Comparison of ENCODE assay signal across 11 mouse cellular contexts in genomic region chr12:104923948-104924388, GRCm38 (mm10). TPM values are rescaled to one million over a fixed set of nuclear protein-coding genes. Genes with fewer than 3 reads are reported as not detected.
DNase-seq lines count a peak whose midpoint lies in the region; ATAC-seq and TF ChIP-seq lines count a peak whose summit lies in the region.
"Had no signal": no experiment of that assay in that cellular context is flagged by ENCODE, and none has a peak within 500 bp of the region (broad histone marks: within the 10 kb centered on the region; RNA-seq: fewer than 3 reads in every experiment).

No protein-coding gene starts in this region.

- H3K9me3 ChIP-seq in intestine, embryonic 14.5 days (ENCODE audit: control insufficient read depth, low read length), result no peaks in the 10 kb centered on the region
- no peaks in the 10 kb centered on the region for H3K9me3 ChIP-seq in intestine, postnatal 0 days (ENCODE audit: control insufficient read depth)
- no peaks in the 10 kb centered on the region for H3K9me3 ChIP-seq in limb, embryonic 15.5 days
- H3K9me3 ChIP-seq: liver, embryonic 12.5 days had no signal

- H3K27ac ChIP-seq in intestine, embryonic 14.5 days (ENCODE audit: low read depth), result peak overlapping the region; percentile 82
- no peak overlapping the region for H3K27ac ChIP-seq in intestine, postnatal 0 days (ENCODE audit: low read depth, low read length)
- H3K27ac ChIP-seq in limb, embryonic 15.5 days, result peak overlapping the region; percentile 87
- H3K27ac ChIP-seq: liver, embryonic 12.5 days had no signal

- peak overlapping the region; percentile 18 for H3K4me2 ChIP-seq in intestine, embryonic 14.5 days (ENCODE audit: low read length)
- no peak overlapping the region for H3K4me2 ChIP-seq in intestine, postnatal 0 days (replicated peaks; ENCODE audit: low read depth)
- H3K4me2 ChIP-seq in limb, embryonic 15.5 days, result peak overlapping the region; percentile 19
- H3K4me2 ChIP-seq: liver, embryonic 12.5 days had no signal

- 20% methylated on average over 19 of the region's 19 CpGs for WGBS in intestine, embryonic 14.5 days
- 44% methylated on average over 19 of the region's 19 CpGs for WGBS in intestine, postnatal 0 days
- 17% methylated on average over 19 of the region's 19 CpGs for WGBS in limb, embryonic 15.5 days

- peaks cover 16% of the 10 kb centered on the region for H3K4me1 ChIP-seq in intestine, embryonic 14.5 days (replicated peaks; ENCODE audit: control insufficient read depth, insufficient read depth, low read length)
- H3K4me1 ChIP-seq in intestine, postnatal 0 days (replicated peaks; ENCODE audit: control insufficient read depth, insufficient read depth, low read length), result no peaks in the 10 kb centered on the region
- peaks cover 16% of the 10 kb centered on the region for H3K4me1 ChIP-seq in limb, embryonic 15.5 days
- H3K4me1 ChIP-seq: liver, embryonic 12.5 days had no signal

- no peak for DNase-seq in intestine, embryonic 14.5 days (ENCODE audit: low spot score)
- no peak for DNase-seq in cerebellum, adult 9-10 months
- DNase-seq in layer of hippocampus, postnatal 36 days, result no peak
- DNase-seq: adrenal gland, adult 8-10 months; cerebellum, postnatal 14 days; right cerebral cortex, postnatal 25 days had no signal

- TF ChIP-seq CTCF in intestine, postnatal 0 days (IDR thresholded peaks at IDR 0.05; ENCODE audit: low read depth), result no peak

- no peaks in the 10 kb centered on the region for H3K27me3 ChIP-seq in intestine, embryonic 14.5 days (replicated peaks; ENCODE audit: control insufficient read depth, insufficient read depth, low read length)
- no peaks in the 10 kb centered on the region for H3K27me3 ChIP-seq in intestine, postnatal 0 days (replicated peaks; ENCODE audit: control insufficient read depth, insufficient read depth, low read length)
- peaks cover 7% of the 10 kb centered on the region; the same call in 1 of the 2 replicates for H3K27me3 ChIP-seq in limb, embryonic 15.5 days
- H3K27me3 ChIP-seq: liver, embryonic 12.5 days had no signal

- no peak overlapping the region for H3K4me3 ChIP-seq in intestine, embryonic 14.5 days (ENCODE audit: low read depth, low read length)
- no peak overlapping the region for H3K4me3 ChIP-seq in intestine, postnatal 0 days (ENCODE audit: low read depth, low read length)
- no peak overlapping the region for H3K4me3 ChIP-seq in limb, embryonic 15.5 days
- H3K4me3 ChIP-seq: liver, embryonic 12.5 days had no signal

- no peak; the same call in 1 of the 2 replicates for ATAC-seq in intestine, embryonic 14.5 days (replicated peaks; ENCODE audit: low FRiP score, low TSS enrichment, low read depth)
- ATAC-seq in intestine, postnatal 0 days, result no peak
- ATAC-seq in common myeloid progenitor, adult 5-6 weeks (replicated peaks; ENCODE audit: low read depth, poor library complexity, severe bottlenecking), result peak; percentile 54
- peak; percentile 50 to 64; a peak in 3 of 4 replicates for ATAC-seq in hematopoietic stem cell, adult 5-6 weeks (replicated peaks in 1 of 2; ENCODE audit: insufficient read depth in 1 of 2, low FRiP score in 2 of 2, low TSS enrichment in 1 of 2, low read depth in 1 of 2, poor library complexity in 2 of 2, severe bottlenecking in 2 of 2)
- peak; percentile 79 for ATAC-seq in limb, embryonic 15.5 days (ENCODE audit: insufficient number of reproducible peaks, low FRiP score, low TSS enrichment, low read depth)
- ATAC-seq: liver, embryonic 12.5 days had no signal

- no peak overlapping the region for H3K9ac ChIP-seq in intestine, embryonic 14.5 days (ENCODE audit: low read length)
- no peak overlapping the region for H3K9ac ChIP-seq in intestine, postnatal 0 days (ENCODE audit: low read depth, low read length)
- H3K9ac ChIP-seq in limb, embryonic 15.5 days, result no peak overlapping the region
- H3K9ac ChIP-seq: liver, embryonic 12.5 days had no signal

- H3K36me3 ChIP-seq in intestine, embryonic 14.5 days (ENCODE audit: control insufficient read depth, insufficient read depth, low read length), result no peaks in the 10 kb centered on the region
- no peaks in the 10 kb centered on the region for H3K36me3 ChIP-seq in intestine, postnatal 0 days (ENCODE audit: control insufficient read depth, insufficient read depth)
- H3K36me3 ChIP-seq in limb, embryonic 15.5 days, result no peaks in the 10 kb centered on the region
- H3K36me3 ChIP-seq: liver, embryonic 12.5 days had no signal

RNA-seq across cellular contexts. Expression of gene Clmn, which starts 59.1 kb away (rescaled TPM):
- 3.4 and 4.0 TPM in 2 replicates for polyA plus RNA-seq in intestine, embryonic 14.5 days (2014; fragmentation: Nextera tagmentation; extraction: Ambion mirVana)
- polyA plus RNA-seq in intestine, postnatal 0 days (2015; fragmentation: Nextera tagmentation; extraction: Ambion mirVana), result 8.8 and 9.3 TPM in 2 replicates
- under 0.01 and 4.8 TPM in 2 replicates for total RNA-seq in common myeloid progenitor, adult 5-6 weeks (2017)
- 0.38 and 0.55 TPM in 2 replicates for total RNA-seq in hematopoietic stem cell, adult 5-6 weeks (2017)
- 2.2 and 2.6 TPM in 2 replicates for polyA plus RNA-seq in limb, embryonic 15.5 days (2015; fragmentation: Nextera tagmentation; extraction: Ambion mirVana)
- 100 to 1,000 TPM in 1 of 2 experiments, 10 to 100 TPM in 1; 91.9 to 104 TPM for total RNA-seq in layer of hippocampus, postnatal 36 days (2021)

Comparison
In these comparisons a context has a peak if more than half of its experiments do, and no peak if none do; other contexts are left out.
1. ATAC-seq: peak in common myeloid progenitor, adult 5-6 weeks (single experiment), hematopoietic stem cell, adult 5-6 weeks (2 of 2) and limb, embryonic 15.5 days (single experiment); none in intestine, embryonic 14.5 days (single experiment) and intestine, postnatal 0 days (single experiment).
2. RNA of gene Clmn, which starts 59.1 kb away (total RNA-seq): 91.9 to 104 TPM in layer of hippocampus, postnatal 36 days; 0.38 to 0.55 TPM in hematopoietic stem cell, adult 5-6 weeks and under 0.01 to 4.8 TPM in common myeloid progenitor, adult 5-6 weeks; every median in the first group is over 10 times any median in the second.